Mouse (Mus musculus) megakaryocyte, embryonic 14.5 days (primary cell): ENCODE data around the gene Eras.

Source experiments
- FLI1 ChIP-seq: IDR thresholded peaks from 2 replicates; pipeline ENCODE4 v1.6.1; 2012; ENCODE audit warnings: low read length, inconsistent platforms, mixed read lengths
- GATA1 ChIP-seq: IDR thresholded peaks from 3 replicates; pipeline ENCODE4 v1.6.1; 2012; ENCODE audit warnings: mixed read lengths, low read length, inconsistent platforms, borderline replicate concordance

- no peak for TF ChIP-seq GATA1
- TF ChIP-seq FLI1: no peak
These were observed 19.6 kb upstream of the Eras start for GRCm38 (mm10) chrX:7947900-7948492.
